Mouse (Mus musculus) intestine, embryonic 16.5 days (tissue): ENCODE data around the gene Sh3pxd2a. TPM values are rescaled to one million over a fixed set of nuclear protein-coding genes. Genes with fewer than 3 reads are reported as not detected.

Source experiments
- ATAC-seq: fragments of 200-750 bp; cut with Nextera tagmentation; 2 replicates; pipeline ENCODE4 v1.8.0; 2017; ENCODE audit warnings: moderate TSS enrichment, moderate library complexity
- H3K27ac ChIP-seq: fragments of 300-500 bp; sonication (generic); 2 replicates; pipeline ENCODE4 v1.5.1; 2014; ENCODE audit warnings: mild to moderate bottlenecking, low read length
- H3K27me3 ChIP-seq: fragments of 300-500 bp; sonication (generic); replicated peaks from 2 replicates; pipeline ENCODE4 v1.6.1; 2014; ENCODE audit warnings: low read length, control low read depth, mixed read lengths; ENCODE audit not compliant: control insufficient read depth, insufficient read depth
- H3K36me3 ChIP-seq: fragments of 300-500 bp; sonication (generic); 2 replicates; pipeline ENCODE4 v1.6.1; 2014; ENCODE audit warnings: low read length, control low read depth; ENCODE audit not compliant: control insufficient read depth, insufficient read depth
- H3K4me1 ChIP-seq: fragments of 300-500 bp; sonication (generic); 2 replicates; pipeline ENCODE4 v1.6.1; 2014; ENCODE audit warnings: low read length, control low read depth, mixed read lengths; ENCODE audit not compliant: control insufficient read depth, insufficient read depth
- H3K4me2 ChIP-seq: fragments of 300-500 bp; sonication (generic); 2 replicates; pipeline ENCODE4 v1.6.1; 2014; ENCODE audit warnings: low read depth, low read length, control low read depth
- H3K4me3 ChIP-seq: fragments of 300-500 bp; sonication (generic); 2 replicates; pipeline ENCODE4 v1.5.1; 2014; ENCODE audit warnings: mild to moderate bottlenecking, low read length
- H3K9ac ChIP-seq: fragments of 300-500 bp; sonication (generic); 2 replicates; pipeline ENCODE4 v1.6.1; 2014; ENCODE audit warnings: low read depth, low read length
- H3K9me3 ChIP-seq: fragments of 300-500 bp; sonication (generic); 2 replicates; pipeline ENCODE4 v1.6.1; 2016; ENCODE audit warnings: low read length, control low read depth; ENCODE audit not compliant: control insufficient read depth
- WGBS: fragments of 180-500 bp; shearing (Covaris S2); extraction: QIAGEN DNeasy Blood & Tissue Kit; methylation state at CpG from one replicate; pipeline ENCODE4 v1.1.7; 2014; 5-methylcytosine and 5-hydroxymethylcytosine counted together
- polyA plus RNA-seq: library from polyadenylated mRNA; unstranded; fragments of >200 nt; fragmentation: Nextera tagmentation; extraction: Ambion mirVana; gene quantifications from 2 replicates; pipeline ENCODE4 v1.2.1, GENCODE M21; 2015

The Sh3pxd2a gene
- polyA plus RNA-seq, 1 experiment from 2014 or later, result 3.0 TPM

DNA sequence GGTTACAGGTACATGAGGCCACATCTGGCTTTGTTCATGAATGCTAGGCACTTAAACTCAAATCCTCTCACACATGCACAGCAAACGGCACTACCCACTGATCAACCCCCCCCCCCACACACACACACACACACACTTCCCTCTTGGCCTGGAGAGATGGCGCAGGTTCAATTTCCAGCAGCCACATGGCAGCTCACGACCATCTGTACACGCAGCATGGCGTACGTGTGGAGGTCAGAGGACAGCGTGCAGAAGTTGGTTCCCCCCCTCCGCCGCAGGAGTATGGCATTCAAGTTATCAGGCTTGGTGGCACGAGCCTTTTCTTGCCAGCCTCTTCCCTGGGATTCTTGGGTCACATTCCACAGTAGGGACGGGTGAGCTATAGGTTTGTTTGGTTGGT is 92.7 kb downstream of the Sh3pxd2a start:
- no peak for ATAC-seq
- Histone ChIP-seq H3K4me3 (no peak overlapping the region), H3K4me2 (no peak overlapping the region), H3K27ac (no peak overlapping the region), H3K9me3 (no peaks in the 10 kb centered on the region), H3K27me3 (no peaks in the 10 kb centered on the region), H3K9ac (no peak overlapping the region), H3K4me1 (peaks cover 9% of the 10 kb centered on the region; the same call in 1 of the 2 replicates), H3K36me3 (no peaks in the 10 kb centered on the region)
- 93% methylated on average over 11 of the region's 11 CpGs for WGBS

- Histone ChIP-seq H3K27me3 (no peaks in the 10 kb centered on the region), H3K9ac (no peak overlapping the region), H3K9me3 (no peaks in the 10 kb centered on the region), H3K36me3 (no peaks in the 10 kb centered on the region), H3K4me1 (peaks cover 9% of the 10 kb centered on the region; the same call in 1 of the 2 replicates), H3K4me2 (no peak overlapping the region), H3K27ac (no peak overlapping the region), H3K4me3 (no peak overlapping the region)
- 45% methylated on average over 3 of the region's 3 CpGs for WGBS
- ATAC-seq, result no peak
These were observed 95.2 kb downstream of the Sh3pxd2a start for GRCm38 (mm10) chr19:47369008-47369407.

DNA sequence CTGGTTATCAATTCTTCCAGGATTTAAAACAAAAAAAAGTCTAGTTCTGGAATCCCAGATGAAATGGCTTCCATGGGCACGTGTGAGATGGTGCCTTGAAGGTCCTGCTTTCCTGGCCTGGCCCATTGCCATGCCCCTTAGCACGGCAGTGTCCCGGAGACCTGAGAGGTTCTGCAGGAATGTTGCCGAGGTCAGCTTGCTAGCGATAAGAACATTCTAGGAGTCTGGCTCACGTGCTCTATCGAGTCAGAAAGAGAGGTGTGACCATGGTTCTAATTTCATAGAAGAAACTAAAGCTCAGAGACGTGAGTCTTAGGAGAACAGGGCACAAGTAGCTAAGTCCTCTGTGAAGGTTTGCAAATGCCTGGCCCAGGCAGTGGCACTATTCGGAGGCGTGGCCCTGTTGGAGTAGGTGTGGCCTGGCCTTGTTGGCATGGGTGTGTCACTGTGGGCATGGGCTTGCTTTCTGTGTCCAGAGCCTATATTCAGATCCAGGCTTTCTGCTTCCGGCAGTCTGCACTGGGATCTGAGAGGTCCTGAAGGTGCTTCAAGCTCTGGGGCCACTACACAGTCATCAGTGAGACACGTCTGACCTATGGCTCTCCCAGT is 96.8 kb downstream of the Sh3pxd2a start:
- Histone ChIP-seq H3K4me2 (no peak overlapping the region), H3K4me1 (peaks cover 9% of the 10 kb centered on the region; the same call in 1 of the 2 replicates), H3K9me3 (no peaks in the 10 kb centered on the region), H3K27me3 (no peaks in the 10 kb centered on the region), H3K9ac (no peak overlapping the region), H3K36me3 (no peaks in the 10 kb centered on the region), H3K27ac (no peak overlapping the region), H3K4me3 (no peak overlapping the region)
- ATAC-seq, result peak; percentile 27; the same call in 1 of the 2 replicates
- WGBS, result 88% methylated on average over 12 of the region's 12 CpGs

DNA sequence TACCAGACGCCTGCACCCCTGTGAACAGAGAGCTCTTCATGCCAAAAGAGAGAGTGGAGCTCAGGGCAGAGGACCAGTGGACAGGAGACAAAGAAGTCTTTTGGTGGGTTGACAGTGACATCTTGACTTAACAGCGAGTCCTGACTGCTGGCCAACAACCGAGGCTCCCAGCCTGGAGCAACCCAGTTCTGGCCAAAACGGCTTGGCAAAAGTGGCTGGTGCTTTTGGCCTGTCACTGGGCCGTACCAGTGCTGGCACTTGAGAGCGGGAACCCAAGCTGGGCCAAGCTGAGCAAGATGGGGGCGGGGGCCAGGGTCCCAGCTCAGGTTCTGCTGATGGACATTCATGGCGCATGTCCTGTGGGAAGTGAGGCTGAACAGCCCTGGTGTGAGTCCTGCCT is 97.6 kb downstream of the Sh3pxd2a start:
- whole genome bisulfite sequencing, result 88% methylated on average over 8 of the region's 8 CpGs
- no peaks in the 10 kb centered on the region for H3K27me3 ChIP-seq
- no peak overlapping the region for H3K9ac ChIP-seq
- no peak overlapping the region for H3K4me2 ChIP-seq
- no peak for ATAC-seq
- peaks cover 9% of the 10 kb centered on the region; the same call in 1 of the 2 replicates for H3K4me1 ChIP-seq
- H3K36me3 ChIP-seq, result no peaks in the 10 kb centered on the region
- no peaks in the 10 kb centered on the region for H3K9me3 ChIP-seq
- no peak overlapping the region for H3K4me3 ChIP-seq
- H3K27ac ChIP-seq, result no peak overlapping the region

GRCm38 (mm10) chr19:47363086-47363668 is 101.0 kb downstream of the Sh3pxd2a start:
- no peaks in the 10 kb centered on the region for H3K36me3 ChIP-seq
- H3K4me1 ChIP-seq, result 0 out of 2 replicates have a peak, but pooled peaks cover 5% of the 10 kb centered on the region
- H3K27ac ChIP-seq, result no peak overlapping the region; the same call in 1 of the 2 replicates
- H3K9ac ChIP-seq, result no peak overlapping the region
- H3K27me3 ChIP-seq, result no peaks in the 10 kb centered on the region
- no peak for ATAC-seq
- 63% methylated on average over 9 of the region's 9 CpGs for WGBS
- no peak overlapping the region for H3K4me2 ChIP-seq
- no peaks in the 10 kb centered on the region for H3K9me3 ChIP-seq
- H3K4me3 ChIP-seq, result no peak overlapping the region

DNA sequence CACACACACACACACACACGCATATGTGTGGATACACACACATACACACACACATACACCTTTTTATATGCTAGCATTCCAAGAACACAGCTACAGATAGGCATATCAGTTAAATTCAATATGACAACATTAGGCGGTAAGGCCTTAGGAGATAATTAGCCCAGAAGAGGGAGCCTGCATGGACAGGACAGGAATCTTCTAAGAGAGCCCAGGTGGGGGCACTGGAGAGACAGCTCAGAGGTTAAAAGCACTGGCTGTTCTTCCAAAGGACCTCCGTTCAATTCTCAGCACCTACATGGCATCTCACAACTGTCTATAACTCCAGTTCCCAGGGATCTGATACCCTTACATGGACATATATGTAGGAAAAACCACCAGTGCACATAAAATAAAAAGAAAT is 103.3 kb downstream of the Sh3pxd2a start:
- no peaks in the 10 kb centered on the region for H3K36me3 ChIP-seq
- no peaks in the 10 kb centered on the region for H3K9me3 ChIP-seq
- no peak overlapping the region for H3K4me2 ChIP-seq
- H3K27ac ChIP-seq, result no peak overlapping the region
- no peaks in the 10 kb centered on the region for H3K27me3 ChIP-seq
- H3K4me3 ChIP-seq, result no peak overlapping the region
- ATAC-seq, result no peak
- WGBS, result 79% methylated on average over 3 of the region's 3 CpGs
- H3K4me1 ChIP-seq, result no peaks in the 10 kb centered on the region
- H3K9ac ChIP-seq, result no peak overlapping the region

GRCm38 (mm10) chr19:47360017-47360416 is 104.2 kb downstream of the Sh3pxd2a start:
- no peak overlapping the region for H3K27ac ChIP-seq
- no peak for ATAC-seq
- WGBS, result 92% methylated on average over 16 of the region's 16 CpGs
- H3K4me3 ChIP-seq, result no peak overlapping the region
- H3K4me2 ChIP-seq, result 0 out of 2 replicates have a peak overlapping the region, but pooled peaks have one; percentile 17
- H3K9me3 ChIP-seq, result no peaks in the 10 kb centered on the region
- H3K4me1 ChIP-seq, result no peaks in the 10 kb centered on the region
- no peaks in the 10 kb centered on the region for H3K36me3 ChIP-seq
- peak overlapping the region; percentile 34; the same call in 1 of the 2 replicates for H3K9ac ChIP-seq
- H3K27me3 ChIP-seq, result no peaks in the 10 kb centered on the region

DNA sequence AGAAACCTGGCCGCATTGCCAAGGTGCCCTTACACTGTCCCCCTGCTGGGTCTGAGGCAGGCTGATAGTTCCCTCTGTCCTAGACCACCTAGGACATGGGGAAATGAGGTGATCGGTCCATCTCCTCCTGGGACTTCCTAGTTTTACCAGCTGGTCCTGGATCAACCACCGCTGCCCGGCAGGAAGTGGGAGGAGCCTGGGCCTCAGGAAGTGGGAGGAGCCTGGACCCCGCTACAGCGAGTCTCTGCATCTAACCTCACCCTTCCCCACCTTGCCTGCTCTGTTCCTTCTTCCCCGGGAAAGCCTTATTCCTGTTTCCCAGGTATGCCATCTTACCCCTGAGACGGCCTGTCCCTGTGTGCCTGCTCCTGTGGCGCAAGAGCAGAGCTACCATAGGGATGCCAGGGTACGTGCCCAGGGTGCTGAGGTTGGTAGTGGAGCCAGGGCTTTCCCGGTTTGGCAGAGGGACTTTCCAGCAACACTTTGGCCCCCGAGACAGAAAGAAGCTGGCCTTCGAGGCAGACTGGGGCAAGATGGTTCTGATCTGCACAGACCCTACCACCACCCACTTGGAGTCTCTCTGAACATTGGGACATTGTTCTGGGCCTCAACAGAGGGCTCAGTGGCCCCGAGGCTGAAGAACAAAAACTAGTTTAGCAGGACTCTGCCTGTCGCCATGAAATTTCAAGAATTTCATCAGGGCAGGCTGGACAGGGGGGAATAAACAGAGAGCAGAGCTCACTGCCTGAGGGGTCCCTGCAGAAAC is 104.9 kb downstream of the Sh3pxd2a start:
- WGBS, result 50% methylated on average over 15 of the region's 15 CpGs
- no peak overlapping the region for H3K27ac ChIP-seq
- H3K4me3 ChIP-seq, result peak overlapping the region; percentile 23
- peak overlapping the region; percentile 17; the same call in 1 of the 2 replicates for H3K4me2 ChIP-seq
- no peaks in the 10 kb centered on the region for H3K27me3 ChIP-seq
- peak overlapping the region; percentile 34; the same call in 1 of the 2 replicates for H3K9ac ChIP-seq
- no peak for ATAC-seq
- H3K4me1 ChIP-seq, result no peaks in the 10 kb centered on the region
- H3K9me3 ChIP-seq, result no peaks in the 10 kb centered on the region
- H3K36me3 ChIP-seq, result no peaks in the 10 kb centered on the region

DNA sequence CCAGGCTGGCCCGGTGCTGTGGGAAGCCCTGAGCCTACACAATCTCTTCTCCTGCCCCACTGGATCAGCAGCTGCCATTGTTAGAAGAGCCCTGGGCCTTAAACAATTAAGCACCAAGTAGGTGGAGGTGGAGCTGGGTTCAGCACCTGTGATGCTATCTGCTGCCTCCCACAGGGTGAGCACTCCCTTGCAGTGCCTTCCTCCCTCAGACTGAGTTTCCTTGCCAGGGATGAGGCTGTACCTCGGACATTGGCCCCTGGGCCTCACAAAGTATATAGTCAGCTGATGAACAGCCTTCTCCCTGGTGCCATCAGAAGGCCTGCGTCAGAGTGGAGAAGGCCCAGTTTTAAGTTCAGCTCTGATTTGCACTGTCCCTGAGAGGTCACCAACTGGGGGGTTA is 106.9 kb downstream of the Sh3pxd2a start:
- no peak overlapping the region for H3K27ac ChIP-seq
- peak; percentile 65 for ATAC-seq
- peaks cover 5% of the 10 kb centered on the region; the same call in 1 of the 2 replicates for H3K9me3 ChIP-seq
- no peaks in the 10 kb centered on the region for H3K27me3 ChIP-seq
- 58% methylated on average over 3 of the region's 3 CpGs for WGBS
- H3K36me3 ChIP-seq, result 0 out of 2 replicates have a peak, but pooled peaks cover 6% of the 10 kb centered on the region
- no peak overlapping the region for H3K4me2 ChIP-seq
- H3K4me1 ChIP-seq, result no peaks in the 10 kb centered on the region
- H3K4me3 ChIP-seq, result no peak overlapping the region
- H3K9ac ChIP-seq, result no peak overlapping the region
